Mouse (Mus musculus) brain, embryonic 14.5 days (tissue): Measurements from ENCODE around the gene Dcst2.

Source experiments
- CTCF ChIP-seq: fragments of 200-500 bp; IDR thresholded peaks from 2 replicates; pipeline ENCODE4 v1.5.1; 2012; ENCODE audit warnings: inconsistent platforms, mild to moderate bottlenecking, moderate library complexity, borderline replicate concordance; ENCODE audit not compliant: insufficient read depth, insufficient read length; ENCODE audit errors: extremely low read depth
- POLR2A ChIP-seq: fragments of 200-500 bp; IDR thresholded peaks from 2 replicates; pipeline ENCODE4 v1.6.1; 2012; ENCODE audit warnings: mild to moderate bottlenecking, inconsistent platforms, borderline replicate concordance; ENCODE audit not compliant: poor library complexity, insufficient read depth, insufficient read length, severe bottlenecking; ENCODE audit errors: extremely low read depth

DNA sequence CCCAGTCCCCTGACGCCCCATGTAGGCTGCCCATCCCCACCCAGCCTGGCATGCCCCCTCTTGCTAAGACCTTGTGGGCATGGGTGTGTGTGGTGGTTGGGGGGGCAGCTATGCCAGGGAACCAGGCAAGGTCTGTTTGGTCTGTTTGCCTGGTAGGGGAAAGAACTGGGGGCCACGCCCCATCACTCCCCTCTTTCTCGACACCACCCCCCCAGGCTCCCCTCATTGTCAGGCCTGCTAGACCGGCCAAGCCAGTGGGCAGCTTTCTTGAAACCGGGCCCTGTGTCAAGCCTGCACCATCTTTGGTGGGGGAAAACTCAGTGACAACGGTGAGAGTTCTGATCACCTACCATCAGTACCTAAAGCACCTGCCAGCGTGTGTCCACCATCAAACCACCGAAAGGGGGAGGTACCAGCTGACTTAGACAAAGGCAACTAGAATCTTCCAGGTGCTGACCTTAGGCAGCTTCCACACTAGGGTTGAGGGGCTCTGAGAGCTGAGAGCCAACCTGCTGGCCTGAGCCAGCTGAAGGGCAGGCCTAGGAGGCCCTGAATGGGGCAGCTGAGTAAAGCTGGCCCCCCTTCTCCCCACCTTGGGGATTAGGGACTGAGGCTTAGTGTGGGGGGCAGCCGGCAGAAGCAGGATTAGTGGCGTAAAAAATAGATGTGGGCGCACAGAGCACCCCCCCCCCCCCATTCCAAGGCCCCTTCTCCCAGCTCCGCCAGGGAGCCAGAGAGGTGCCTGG is 22.7 kb downstream of the Dcst2 start:
- TF ChIP-seq CTCF, result no peak
- TF ChIP-seq POLR2A, result no peak
